Mouse (Mus musculus) layer of hippocampus, postnatal 25 days (tissue): Measurements from ENCODE around the gene Cfap97d1. TPM values are rescaled to one million over a fixed set of nuclear protein-coding genes. Genes with fewer than 3 reads are reported as not detected.

ENCODE experiments used
- DNase-seq, 2 experiments: peaks; one replicate each; pipeline ENCODE4 v3.0.0; 2022; ENCODE audit warnings: mixed read lengths in 2 of 2, low spot score in 1 of 2; ENCODE audit errors: extremely low spot score in 1 of 2
- total RNA-seq, 2 experiments: library from RNA; stranded (reverse); gene quantifications; 2 replicates each; pipeline ENCODE4 v1.2.3; 2021

The Cfap97d1 gene
- total RNA-seq, result not detected

DNA sequence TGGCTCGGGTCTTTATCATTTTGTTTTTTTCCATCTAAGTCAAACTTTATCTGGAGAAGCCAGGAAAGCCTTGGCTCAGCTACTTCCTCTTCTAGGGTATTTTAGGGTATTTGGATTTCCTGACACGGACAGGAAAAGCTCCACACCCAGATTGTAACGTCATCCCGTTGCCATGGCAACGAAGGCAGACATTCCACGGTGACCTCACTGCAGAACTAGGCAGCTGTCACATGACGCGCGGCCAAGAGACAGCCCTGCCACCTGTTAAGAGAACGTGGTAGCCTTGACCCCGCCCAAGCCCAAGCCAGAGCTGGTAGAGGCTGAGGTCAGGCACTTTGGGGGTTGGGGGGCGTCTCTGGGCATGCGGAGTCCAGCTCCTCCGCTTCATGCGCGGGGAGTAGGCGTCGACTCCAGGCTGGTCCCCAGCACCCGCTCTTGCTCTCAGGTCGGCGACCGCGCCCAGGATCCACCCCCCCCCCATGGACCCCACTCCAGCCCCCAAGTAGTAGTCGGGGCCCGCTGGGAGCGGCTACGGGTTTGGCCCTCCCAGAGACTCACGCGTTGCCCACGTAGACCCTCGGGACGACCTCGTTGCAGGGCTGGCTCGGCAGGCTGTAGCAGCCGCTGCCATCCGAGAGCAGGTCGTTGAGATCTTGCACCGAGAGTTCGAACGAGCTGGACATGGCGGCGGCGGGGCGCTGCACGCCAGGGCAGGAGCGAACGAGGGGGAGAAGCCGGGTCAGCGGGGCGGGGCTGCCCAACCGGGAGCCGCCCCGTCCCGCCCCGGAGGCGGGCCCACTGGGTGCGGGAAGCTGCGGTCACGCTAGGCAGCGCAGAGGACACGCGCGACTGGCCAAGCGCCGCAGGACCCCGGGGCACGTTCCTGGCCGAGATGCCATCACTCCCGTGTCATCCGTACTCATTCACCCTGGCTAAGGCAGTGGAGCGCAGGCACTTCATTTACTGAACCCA lies at the start of gene Cfap97d1:
TSS of gene Cfap97d1 (plus strand) at position 226 of the 972 bp plus-strand sequence.
- DNase-seq, result peak; percentile 85 to 86

DNA sequence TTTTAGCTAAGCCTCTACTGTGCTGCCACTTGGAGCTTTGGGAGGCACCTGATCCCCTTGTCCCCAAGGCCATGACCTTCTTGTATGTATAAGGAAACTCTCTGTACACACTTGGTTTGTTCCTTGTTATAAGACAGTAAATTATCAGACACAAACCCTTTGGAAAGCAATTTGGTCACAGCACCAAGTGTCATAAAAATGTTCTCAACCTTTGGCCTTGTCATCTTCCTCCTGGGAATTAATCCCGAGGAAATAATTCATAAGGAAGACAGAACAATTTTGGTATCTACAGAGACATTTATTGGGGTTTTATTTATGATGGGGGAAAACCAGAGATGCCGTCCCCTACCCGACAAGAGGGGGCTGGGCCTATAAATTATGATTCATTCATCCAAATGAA lies 48.3 kb upstream of the Cfap97d1 start:
- DNase-seq, result no peak

GRCm38 (mm10) chr11:101936421-101936820 lies 47.7 kb upstream of the Cfap97d1 start:
- DNase-seq, result no peak

- DNase-seq, result no peak
Observed at GRCm38 (mm10) chr11:101937108-101937507, 47.0 kb upstream of the Cfap97d1 start.

DNA sequence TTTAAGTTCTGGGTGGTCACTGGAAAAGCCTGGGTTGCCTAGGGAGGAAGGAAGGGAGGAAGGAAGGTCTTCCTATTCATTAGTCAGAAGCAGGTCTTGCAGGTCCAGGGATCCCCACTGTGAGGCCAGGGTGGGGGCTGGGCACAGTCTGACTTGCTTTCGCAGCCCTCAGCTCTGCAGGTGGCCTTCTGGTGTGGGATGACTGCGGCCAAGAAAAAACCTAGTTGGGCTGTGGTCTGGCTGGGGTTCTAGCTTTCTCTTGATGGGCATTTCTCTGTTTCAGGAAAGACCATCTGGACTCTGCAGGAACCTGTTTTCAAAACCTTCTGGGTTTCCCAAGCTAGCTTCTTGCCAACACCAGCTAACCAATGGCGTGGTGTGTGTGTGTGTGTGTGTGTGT lies 41.0 kb upstream of the Cfap97d1 start:
- DNase-seq, result no peak

DNA sequence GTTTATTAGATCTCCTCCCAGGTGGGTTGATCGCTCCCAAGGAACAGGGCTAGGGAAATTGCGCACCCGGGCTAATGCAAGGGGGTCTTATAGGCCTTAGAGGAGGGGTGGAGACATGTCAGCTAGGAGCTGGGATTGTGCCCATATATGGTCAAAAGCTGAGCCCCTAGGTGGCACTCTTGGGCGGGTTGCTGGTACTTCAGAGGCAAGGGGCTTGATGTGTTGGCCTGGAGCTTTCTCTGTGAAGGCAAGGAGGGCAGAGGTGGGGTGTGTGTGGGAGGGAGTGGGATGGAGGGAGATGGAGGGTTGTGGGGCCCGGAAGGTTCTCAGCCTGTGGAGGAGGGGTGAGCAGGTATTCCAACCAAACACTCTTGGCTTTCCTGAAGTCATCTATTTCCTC lies 37.6 kb upstream of the Cfap97d1 start:
- DNase-seq, result no peak

- DNase-seq, result no peak
Observed at GRCm38 (mm10) chr11:101950021-101950420, 34.1 kb upstream of the Cfap97d1 start.

DNA sequence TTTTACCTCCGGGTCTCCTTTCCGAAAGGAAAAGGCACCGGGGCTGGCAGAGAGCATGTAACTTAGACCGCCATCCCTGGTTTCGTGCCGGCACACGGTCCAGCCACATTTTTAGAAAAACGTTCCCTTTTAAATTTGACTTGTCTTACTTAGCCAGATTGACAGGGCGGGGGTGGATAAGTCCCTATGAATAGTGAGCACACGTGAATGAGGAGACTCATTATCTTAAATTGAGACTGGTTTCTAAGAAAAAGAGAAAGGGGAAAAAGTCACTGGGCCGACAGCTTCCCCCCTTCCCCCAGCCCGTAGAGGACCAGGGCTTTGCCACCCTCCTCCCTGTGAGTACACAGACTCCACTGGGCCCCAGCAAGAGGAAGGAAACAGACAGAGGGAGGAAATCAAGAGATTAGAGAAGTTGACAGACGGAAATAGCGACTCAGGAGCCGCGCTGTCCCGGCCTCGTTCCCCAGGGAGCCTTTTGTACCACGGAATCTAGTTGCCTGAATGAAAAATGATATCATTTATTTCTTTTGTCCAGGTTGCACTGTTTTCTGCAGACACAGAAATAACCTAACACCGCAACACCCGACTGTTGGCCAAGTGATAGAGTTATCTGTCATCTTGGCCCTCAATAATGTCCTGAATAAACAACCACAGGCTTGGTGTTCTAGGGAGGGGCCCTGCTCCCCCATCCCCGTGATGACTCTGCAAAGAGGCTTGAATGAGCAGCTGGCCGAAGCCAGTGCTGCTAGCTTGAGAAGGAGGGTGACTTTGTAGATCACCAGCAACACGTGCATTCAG lies 31.3 kb upstream of the Cfap97d1 start:
- no peak for DNase-seq

GRCm38 (mm10) chr11:101953441-101953840 lies 30.6 kb upstream of the Cfap97d1 start:
- no peak for DNase-seq

DNA sequence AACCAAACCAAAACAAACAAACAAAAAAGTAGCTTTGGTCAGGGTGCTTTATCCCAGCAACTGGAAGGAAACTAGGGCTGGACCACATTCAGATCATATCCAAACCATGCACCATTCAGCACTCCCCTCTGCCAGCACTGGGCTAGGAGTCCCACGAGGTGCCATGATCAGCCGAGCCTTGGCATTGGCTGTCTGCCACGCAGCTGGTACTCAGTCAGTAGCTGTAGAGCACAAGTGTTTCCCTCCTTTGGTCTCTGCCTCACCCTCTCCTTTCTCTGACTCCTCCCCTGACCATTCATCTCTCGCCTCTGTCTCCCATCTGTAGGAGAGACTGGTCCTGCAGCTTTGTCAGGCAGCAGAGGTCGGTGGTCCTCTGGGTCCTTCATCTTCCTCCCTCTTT lies 26.6 kb upstream of the Cfap97d1 start:
- no peak for DNase-seq

GRCm38 (mm10) chr11:101963043-101963442 lies 21.0 kb upstream of the Cfap97d1 start:
- DNase-seq, result no peak

- DNase-seq, result no peak
Observed at GRCm38 (mm10) chr11:101963473-101964291, 20.4 kb upstream of the Cfap97d1 start.

- DNase-seq, result no peak
Observed at GRCm38 (mm10) chr11:101964647-101965046, 19.4 kb upstream of the Cfap97d1 start.

- DNase-seq, result no peak
Observed at GRCm38 (mm10) chr11:101965553-101965952, 18.5 kb upstream of the Cfap97d1 start.

DNA sequence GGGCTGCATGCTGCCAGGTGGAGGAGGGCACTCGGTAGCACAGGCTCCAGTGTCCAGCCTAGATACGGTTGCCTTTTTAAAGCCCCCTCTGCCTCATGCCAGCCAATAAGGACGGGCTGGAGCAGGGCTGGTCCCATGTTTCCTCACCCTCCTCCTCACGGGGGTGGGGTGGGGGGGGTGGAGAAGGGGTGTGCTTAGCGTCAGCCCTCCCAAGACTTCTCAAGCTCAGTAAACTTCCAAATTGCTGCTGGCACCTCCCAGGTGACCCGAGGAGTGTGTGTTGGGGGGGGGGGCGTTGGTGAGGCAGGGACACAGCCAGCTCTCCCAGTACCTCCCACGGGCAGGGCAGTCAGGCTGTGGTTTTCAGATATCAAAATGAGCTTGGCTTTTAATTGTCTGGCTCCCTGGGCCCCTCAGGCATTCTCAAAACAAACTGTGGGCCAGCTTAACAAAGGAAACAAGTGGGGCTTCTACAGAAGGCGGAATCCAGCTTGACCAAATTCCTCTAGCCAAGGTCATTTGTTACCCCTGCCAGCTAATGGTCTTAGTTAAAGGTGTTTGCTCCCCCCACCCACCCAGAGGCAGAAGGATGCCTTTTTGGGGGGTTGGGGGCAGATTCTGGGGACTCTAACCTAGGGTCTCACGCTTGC lies 17.0 kb upstream of the Cfap97d1 start, which contains the start of gene Sost:
TSS of gene Sost (minus strand) at position 51 of the 650 bp plus-strand sequence.
- no peak for DNase-seq

- no peak for DNase-seq
Observed at GRCm38 (mm10) chr11:101968311-101968710, 15.8 kb upstream of the Cfap97d1 start.

- peak; percentile 62 to 85 for DNase-seq
Observed at GRCm38 (mm10) chr11:101968791-101969190, 15.3 kb upstream of the Cfap97d1 start.

- DNase-seq, result no peak
Observed at GRCm38 (mm10) chr11:101969835-101970234, 14.2 kb upstream of the Cfap97d1 start.

DNA sequence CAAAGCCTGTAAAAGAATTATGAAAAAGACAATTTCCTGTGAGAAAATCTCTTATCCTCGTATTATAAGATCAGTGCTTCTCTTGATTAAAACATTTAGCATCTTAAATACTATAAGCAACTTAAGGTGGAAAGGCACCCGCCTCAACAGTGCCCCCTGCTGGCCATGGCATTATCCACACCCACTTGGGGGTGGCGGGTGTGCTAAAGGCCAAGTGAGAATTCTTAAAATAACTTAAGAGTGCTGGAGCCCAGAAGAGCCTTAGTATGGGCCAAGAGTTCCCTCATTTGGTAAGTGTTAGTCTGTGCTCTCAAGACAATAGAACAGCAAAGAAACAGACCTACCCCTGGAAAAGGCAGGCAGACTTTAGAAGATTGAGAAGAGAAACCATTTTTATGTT lies 12.7 kb upstream of the Cfap97d1 start:
- DNase-seq, result peak in 1 of 2 experiments; percentile 54

DNA sequence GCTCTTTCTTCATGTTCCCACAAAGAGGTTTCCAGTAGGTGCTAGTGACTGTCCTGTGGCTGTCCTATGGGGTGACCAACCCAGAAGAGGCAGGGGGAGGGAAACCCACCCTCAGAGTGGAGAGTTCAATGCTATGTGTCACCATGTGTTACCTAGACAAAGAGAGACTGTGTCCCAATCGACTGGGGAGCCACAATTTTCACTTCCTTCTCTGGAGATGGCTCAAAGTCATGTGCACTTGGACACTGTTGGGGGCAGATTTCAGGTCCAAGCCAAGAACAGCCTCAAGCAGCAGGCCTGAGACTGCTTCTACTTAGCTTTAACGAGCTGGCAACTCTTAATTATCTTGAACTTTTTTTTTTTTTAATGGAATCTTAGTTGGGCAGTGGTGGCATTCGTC lies 12.0 kb upstream of the Cfap97d1 start:
- DNase-seq, result no peak
